Mouse (Mus musculus) heart, embryonic 15.5 days (tissue): ENCODE results near the gene Zfp423. TPM values are rescaled to one million over a fixed set of nuclear protein-coding genes. Genes with fewer than 3 reads are reported as not detected.

Experiments
- ATAC-seq: fragments of 200-750 bp; cut with Nextera tagmentation; replicated peaks from 2 replicates; pipeline ENCODE4 v1.8.0; 2017; ENCODE audit warnings: low read depth, moderate TSS enrichment; ENCODE audit not compliant: insufficient number of reproducible peaks, insufficient read depth, low FRiP score
- H3K27ac ChIP-seq: fragments of 300-500 bp; sonication (generic); 2 replicates; pipeline ENCODE4 v1.5.1; 2015; ENCODE audit warnings: mild to moderate bottlenecking, inconsistent platforms
- H3K27me3 ChIP-seq: fragments of 300-500 bp; sonication (generic); 2 replicates; pipeline ENCODE4 v1.6.1; 2015; ENCODE audit warnings: inconsistent platforms
- H3K36me3 ChIP-seq: fragments of 300-500 bp; sonication (generic); 2 replicates; pipeline ENCODE4 v1.6.1; 2015; ENCODE audit warnings: mild to moderate bottlenecking, inconsistent platforms
- H3K4me1 ChIP-seq: fragments of 300-500 bp; sonication (generic); replicated peaks from 2 replicates; pipeline ENCODE4 v1.6.1; 2015; ENCODE audit warnings: inconsistent platforms
- H3K4me2 ChIP-seq: fragments of 300-500 bp; sonication (generic); 2 replicates; pipeline ENCODE4 v1.6.1; 2015; ENCODE audit warnings: inconsistent platforms, mild to moderate bottlenecking, moderate library complexity
- H3K4me3 ChIP-seq: fragments of 300-500 bp; sonication (generic); 2 replicates; pipeline ENCODE4 v1.5.1; 2015; ENCODE audit warnings: mild to moderate bottlenecking, inconsistent platforms
- H3K9ac ChIP-seq: fragments of 300-500 bp; sonication (generic); 2 replicates; pipeline ENCODE4 v1.6.1; 2015; ENCODE audit warnings: mild to moderate bottlenecking, inconsistent platforms
- H3K9me3 ChIP-seq: fragments of 300-500 bp; sonication (generic); replicated peaks from 2 replicates; pipeline ENCODE4 v1.6.1; 2016; ENCODE audit warnings: inconsistent platforms
- WGBS: fragments of 180-500 bp; shearing (Covaris S2); methylation state at CpG from one replicate; pipeline ENCODE4 v1.1.7; 2015; ENCODE audit warnings: mixed read lengths; 5-methylcytosine and 5-hydroxymethylcytosine counted together
- polyA plus RNA-seq: library from polyadenylated mRNA; unstranded; fragments of >200 nt; fragmentation: Nextera tagmentation; extraction: Ambion mirVana; gene quantifications from 2 replicates; pipeline ENCODE4 v1.2.1, GENCODE M21; 2015

Zfp423 gene
- polyA plus RNA-seq, 1 experiment from 2014 or later, result 3.6 TPM

DNA sequence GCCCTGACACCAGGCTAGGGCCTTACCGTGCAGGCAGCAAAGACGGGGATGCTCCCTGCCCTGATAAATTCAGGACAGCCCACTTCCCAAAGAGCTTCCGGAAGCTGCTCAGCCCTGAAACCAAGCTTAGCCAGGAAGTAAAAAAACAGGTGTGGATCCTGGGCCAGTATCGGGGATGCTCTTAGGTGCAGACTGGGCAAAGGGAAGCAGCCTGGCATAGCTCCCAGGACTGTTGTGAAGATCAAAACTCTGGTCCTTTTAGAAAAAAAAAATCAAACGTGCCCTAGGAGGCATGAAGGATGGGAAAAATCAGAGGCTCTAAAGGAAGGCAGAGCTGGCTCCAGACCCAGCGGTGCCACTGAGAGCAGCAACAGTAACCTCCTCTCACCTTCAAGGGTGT lies 247.4 kb downstream of the Zfp423 start:
- no peaks in the 10 kb centered on the region for H3K9me3 ChIP-seq
- H3K9ac ChIP-seq, result no peak overlapping the region
- 70% methylated on average over 6 of the region's 6 CpGs for WGBS
- no peaks in the 10 kb centered on the region for H3K27me3 ChIP-seq
- H3K4me1 ChIP-seq, result peaks cover 13% of the 10 kb centered on the region
- no peaks in the 10 kb centered on the region for H3K36me3 ChIP-seq
- no peak overlapping the region for H3K4me3 ChIP-seq
- H3K27ac ChIP-seq, result no peak overlapping the region
- no peak for ATAC-seq
- no peak overlapping the region for H3K4me2 ChIP-seq

DNA sequence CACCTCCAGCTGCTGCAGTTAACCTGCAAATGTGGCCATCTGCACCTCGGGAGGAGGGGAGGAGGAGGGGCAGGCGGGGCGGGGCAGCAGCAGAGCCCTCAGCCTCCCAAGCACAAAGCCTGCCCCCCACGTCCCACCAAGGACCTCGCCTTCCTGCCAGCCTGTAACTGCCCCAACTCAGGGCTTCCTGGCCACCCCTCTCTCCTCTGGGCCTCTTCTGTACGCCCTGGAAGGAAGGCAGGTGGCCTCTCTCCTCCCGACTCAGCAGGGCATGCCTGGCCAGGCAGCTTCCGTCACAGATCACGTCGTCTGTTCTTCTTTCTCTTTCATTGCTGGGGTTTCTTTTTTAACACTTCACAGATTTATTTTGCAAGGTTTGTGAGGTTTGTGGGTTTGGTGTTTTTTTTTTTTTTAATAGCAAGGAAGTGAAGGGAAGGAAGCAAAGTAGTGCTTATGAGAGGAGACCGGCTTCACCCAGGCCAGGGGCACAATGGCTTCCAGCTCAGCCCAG lies 251.2 kb downstream of the Zfp423 start:
- Histone ChIP-seq H3K27ac (no peak overlapping the region), H3K9me3 (no peaks in the 10 kb centered on the region), H3K36me3 (no peaks in the 10 kb centered on the region), H3K9ac (no peak overlapping the region), H3K4me1 (peaks cover 6% of the 10 kb centered on the region), H3K4me3 (no peak overlapping the region), H3K4me2 (no peak overlapping the region; the same call in 1 of the 2 replicates), H3K27me3 (no peaks in the 10 kb centered on the region)
- no peak for ATAC-seq
- 25% methylated on average over 11 of the region's 11 CpGs for WGBS

DNA sequence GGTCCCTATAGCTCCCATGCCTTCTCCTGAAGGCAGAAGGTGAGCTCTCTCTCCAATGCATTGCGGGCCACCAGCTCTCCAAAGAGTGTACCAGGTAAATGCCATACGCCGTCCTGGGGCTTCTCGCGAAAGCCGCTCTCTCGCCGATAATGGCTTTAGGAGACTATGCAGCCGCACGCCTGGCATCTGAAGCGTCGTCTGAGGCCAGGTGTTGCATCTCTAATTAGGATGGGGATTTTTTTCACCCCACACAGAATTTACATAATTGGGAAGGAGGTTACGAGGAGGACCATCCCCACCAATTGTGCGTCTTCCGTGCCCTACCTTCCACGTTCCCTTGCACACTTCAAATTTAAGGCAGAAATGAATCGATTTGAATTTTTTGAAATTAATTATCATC lies 252.2 kb downstream of the Zfp423 start:
- WGBS, result 83% methylated on average over 17 of the region's 17 CpGs
- Histone ChIP-seq H3K27ac (no peak overlapping the region), H3K36me3 (no peaks in the 10 kb centered on the region), H3K9me3 (no peaks in the 10 kb centered on the region), H3K4me3 (no peak overlapping the region), H3K27me3 (no peaks in the 10 kb centered on the region), H3K4me1 (peaks cover 12% of the 10 kb centered on the region), H3K4me2 (no peak overlapping the region), H3K9ac (no peak overlapping the region)
- no peak for ATAC-seq

DNA sequence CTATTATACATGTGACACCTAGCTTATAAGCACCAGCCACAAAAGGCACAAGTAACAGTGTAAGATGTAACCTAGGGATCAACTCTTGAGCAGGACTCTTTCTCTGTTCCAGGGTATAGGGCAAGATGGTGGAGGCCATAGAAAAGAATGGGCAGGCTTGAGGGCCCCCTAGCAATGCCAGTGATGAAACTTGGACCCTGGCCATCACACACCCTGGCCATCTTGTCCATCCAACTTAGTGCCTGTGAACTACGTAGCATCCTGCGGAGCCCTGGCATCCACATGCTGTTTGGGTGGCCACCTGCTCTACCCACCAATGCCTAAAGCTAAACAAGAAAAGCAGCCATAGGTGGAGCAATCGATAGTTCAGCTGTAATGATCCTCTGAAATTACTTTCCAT lies 254.6 kb downstream of the Zfp423 start:
- H3K9me3 ChIP-seq, result no peaks in the 10 kb centered on the region
- no peak overlapping the region for H3K4me2 ChIP-seq
- no peak overlapping the region for H3K4me3 ChIP-seq
- H3K4me1 ChIP-seq, result peaks cover 15% of the 10 kb centered on the region
- H3K9ac ChIP-seq, result no peak overlapping the region
- no peak for ATAC-seq
- H3K36me3 ChIP-seq, result no peaks in the 10 kb centered on the region
- H3K27ac ChIP-seq, result no peak overlapping the region
- WGBS, result 95% methylated on average over 3 of the region's 3 CpGs
- no peaks in the 10 kb centered on the region for H3K27me3 ChIP-seq

DNA sequence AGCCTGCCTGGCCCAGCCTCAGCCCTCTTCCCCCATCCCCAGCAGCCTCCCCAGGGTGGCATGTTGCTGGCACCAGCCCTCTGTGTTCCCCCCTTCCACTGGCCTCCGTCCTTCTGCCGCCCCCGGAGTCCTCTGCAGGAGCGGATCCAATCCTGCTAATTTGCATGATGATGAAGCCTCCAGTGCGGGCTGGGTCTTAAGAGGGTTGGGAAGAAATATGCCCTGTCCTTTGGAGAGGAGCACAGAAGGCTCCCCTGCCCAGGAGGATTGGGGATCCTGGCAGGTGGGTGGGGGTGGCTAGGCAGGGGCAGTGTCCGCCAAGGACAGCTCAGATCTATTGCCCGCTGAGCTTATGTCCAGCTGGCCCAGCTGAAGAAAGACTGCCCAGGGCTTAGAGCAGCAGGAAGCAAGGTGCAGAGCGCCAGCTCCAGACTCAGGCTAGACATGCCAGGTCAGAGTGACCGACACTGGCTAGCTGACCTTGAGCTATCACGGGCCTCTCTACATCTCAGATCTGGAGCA lies 256.5 kb downstream of the Zfp423 start:
- Histone ChIP-seq H3K4me2 (no peak overlapping the region), H3K9ac (no peak overlapping the region), H3K27me3 (no peaks in the 10 kb centered on the region), H3K4me3 (no peak overlapping the region), H3K36me3 (no peaks in the 10 kb centered on the region), H3K4me1 (peaks cover 12% of the 10 kb centered on the region), H3K27ac (no peak overlapping the region), H3K9me3 (no peaks in the 10 kb centered on the region)
- no peak for ATAC-seq
- WGBS, result 45% methylated on average over 10 of the region's 10 CpGs

DNA sequence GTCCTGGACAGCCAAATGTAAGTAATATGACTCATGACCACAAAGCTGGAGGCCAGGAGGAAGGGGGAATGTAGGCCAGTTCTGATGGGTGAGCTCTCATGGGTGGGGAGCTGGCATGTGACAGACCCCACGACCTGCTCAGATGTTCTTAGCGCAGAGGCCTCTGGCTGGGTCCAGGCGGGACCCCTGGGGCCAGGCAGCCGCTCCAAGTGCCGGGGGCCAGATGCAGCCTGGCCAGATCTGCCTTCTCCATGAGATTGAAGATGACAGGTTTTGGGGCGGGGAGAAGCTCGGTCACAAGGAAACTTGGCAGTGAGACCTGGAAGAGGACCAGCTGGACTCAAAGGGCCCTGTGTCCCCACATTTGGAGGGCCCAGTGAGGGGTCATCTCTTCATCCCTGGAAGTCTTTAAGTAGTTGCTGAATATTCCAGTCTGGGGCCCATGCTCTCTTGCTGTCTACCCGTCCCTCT lies 257.3 kb downstream of the Zfp423 start:
- H3K4me1 ChIP-seq, result peaks cover 12% of the 10 kb centered on the region
- no peak; the same call in 1 of the 2 replicates for ATAC-seq
- no peak overlapping the region for H3K4me3 ChIP-seq
- H3K4me2 ChIP-seq, result no peak overlapping the region
- H3K9me3 ChIP-seq, result no peaks in the 10 kb centered on the region
- no peak overlapping the region for H3K9ac ChIP-seq
- H3K27ac ChIP-seq, result no peak overlapping the region
- WGBS, result 41% methylated on average over 8 of the region's 8 CpGs
- no peaks in the 10 kb centered on the region for H3K27me3 ChIP-seq
- no peaks in the 10 kb centered on the region for H3K36me3 ChIP-seq

DNA sequence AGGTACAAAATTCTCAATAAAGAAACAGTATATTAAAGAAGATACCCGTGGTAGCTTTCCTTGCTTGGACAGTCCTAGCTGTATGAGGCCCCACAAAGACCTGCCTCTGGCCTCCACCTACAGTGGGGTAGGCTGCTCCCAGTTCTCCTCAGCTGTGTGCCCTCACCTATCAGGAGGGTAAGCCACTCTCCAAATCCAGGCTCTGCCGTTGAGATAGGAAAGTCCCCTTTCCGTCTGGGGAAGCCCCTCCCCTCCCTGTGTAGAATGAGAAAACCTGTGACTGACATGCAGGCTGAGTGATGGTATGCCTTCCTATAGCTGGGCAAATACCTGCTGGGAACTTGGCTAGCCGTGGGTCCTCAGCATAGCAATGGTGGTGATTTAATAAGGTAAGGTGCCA lies 257.8 kb downstream of the Zfp423 start:
- Histone ChIP-seq H3K4me2 (no peak overlapping the region), H3K36me3 (no peaks in the 10 kb centered on the region), H3K27ac (no peak overlapping the region), H3K27me3 (no peaks in the 10 kb centered on the region), H3K9me3 (no peaks in the 10 kb centered on the region), H3K4me3 (no peak overlapping the region), H3K4me1 (peaks cover 12% of the 10 kb centered on the region), H3K9ac (no peak overlapping the region)
- WGBS, result 48% methylated on average over 4 of the region's 4 CpGs
- no peak for ATAC-seq

DNA sequence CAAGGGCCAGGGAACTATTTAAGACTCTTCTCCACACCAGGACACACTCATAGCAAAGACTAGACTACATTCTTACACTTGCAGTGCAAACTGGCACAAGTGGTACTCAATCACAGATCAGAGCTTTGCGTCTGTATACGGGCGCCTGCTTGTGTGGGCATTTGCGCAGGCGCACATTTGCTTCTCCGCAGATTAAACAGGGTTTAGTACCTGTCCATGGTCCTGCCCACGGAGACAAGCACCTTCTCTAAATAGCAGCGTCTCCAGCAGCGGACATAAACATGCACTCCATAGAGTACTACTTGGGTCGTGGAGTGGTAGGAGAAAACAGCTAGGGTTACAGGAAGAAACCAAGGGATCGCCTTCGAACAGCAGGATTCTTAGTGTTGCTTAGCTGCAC lies 259.1 kb downstream of the Zfp423 start:
- WGBS, result 40% methylated on average over 12 of the region's 12 CpGs
- ATAC-seq, result no peak
- Histone ChIP-seq H3K27me3 (no peaks in the 10 kb centered on the region), H3K36me3 (no peaks in the 10 kb centered on the region), H3K9me3 (no peaks in the 10 kb centered on the region), H3K4me3 (no peak overlapping the region), H3K27ac (no peak overlapping the region), H3K9ac (no peak overlapping the region), H3K4me2 (no peak overlapping the region), H3K4me1 (peaks cover 12% of the 10 kb centered on the region)

DNA sequence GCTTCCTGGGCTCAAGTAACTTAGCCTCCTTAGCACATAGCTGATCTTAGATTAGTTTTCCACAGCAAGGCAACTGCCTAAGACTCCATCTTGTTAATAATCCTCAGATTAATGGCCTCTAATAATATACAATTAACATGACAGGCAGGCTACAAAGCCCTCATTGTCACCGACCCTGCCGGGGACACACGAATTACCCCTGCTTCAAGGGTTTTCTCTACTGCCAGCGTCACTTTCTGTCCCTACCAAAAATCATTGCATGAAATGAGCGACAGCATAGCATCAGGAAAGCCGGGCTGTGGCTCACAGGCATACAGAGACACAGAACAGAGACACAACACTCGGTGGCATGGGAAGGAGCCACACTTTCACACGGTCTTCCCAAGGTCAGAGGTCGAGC lies 262.3 kb downstream of the Zfp423 start:
- no peak overlapping the region for H3K9ac ChIP-seq
- no peaks in the 10 kb centered on the region for H3K27me3 ChIP-seq
- no peak for ATAC-seq
- H3K4me1 ChIP-seq, result peaks cover 7% of the 10 kb centered on the region; the same call in 1 of the 2 replicates
- no peaks in the 10 kb centered on the region for H3K9me3 ChIP-seq
- 65% methylated on average over 9 of the region's 9 CpGs for WGBS
- no peak overlapping the region for H3K27ac ChIP-seq
- no peaks in the 10 kb centered on the region for H3K36me3 ChIP-seq
- no peak overlapping the region for H3K4me3 ChIP-seq
- H3K4me2 ChIP-seq, result no peak overlapping the region

DNA sequence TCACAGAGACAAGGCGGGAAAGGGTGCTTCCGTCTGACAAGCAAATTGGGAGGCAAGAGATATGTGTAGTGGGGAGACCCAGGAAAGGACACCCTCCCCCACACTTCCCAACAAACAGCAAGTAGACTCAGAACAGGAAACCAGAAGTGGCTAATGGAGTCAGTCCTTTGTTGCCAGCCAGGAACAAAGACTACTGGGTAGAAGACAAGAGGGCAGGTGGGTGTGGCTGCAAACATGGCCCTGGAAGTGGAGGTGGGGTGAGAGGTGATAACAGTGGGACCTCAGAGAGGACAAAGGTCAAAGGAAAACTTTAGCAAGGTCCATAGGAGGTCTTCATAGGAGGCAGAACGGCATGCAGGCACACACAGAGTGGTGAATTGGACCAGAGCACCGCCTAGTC lies 265.7 kb downstream of the Zfp423 start:
- ATAC-seq, result no peak
- H3K9me3 ChIP-seq, result no peaks in the 10 kb centered on the region
- H3K4me2 ChIP-seq, result no peak overlapping the region
- WGBS, result 60% methylated on average over 4 of the region's 4 CpGs
- H3K36me3 ChIP-seq, result no peaks in the 10 kb centered on the region
- H3K9ac ChIP-seq, result no peak overlapping the region
- H3K27me3 ChIP-seq, result peaks cover 6% of the 10 kb centered on the region; the same call in 1 of the 2 replicates
- no peak overlapping the region for H3K27ac ChIP-seq
- peaks cover 20% of the 10 kb centered on the region for H3K4me1 ChIP-seq
- no peak overlapping the region for H3K4me3 ChIP-seq

DNA sequence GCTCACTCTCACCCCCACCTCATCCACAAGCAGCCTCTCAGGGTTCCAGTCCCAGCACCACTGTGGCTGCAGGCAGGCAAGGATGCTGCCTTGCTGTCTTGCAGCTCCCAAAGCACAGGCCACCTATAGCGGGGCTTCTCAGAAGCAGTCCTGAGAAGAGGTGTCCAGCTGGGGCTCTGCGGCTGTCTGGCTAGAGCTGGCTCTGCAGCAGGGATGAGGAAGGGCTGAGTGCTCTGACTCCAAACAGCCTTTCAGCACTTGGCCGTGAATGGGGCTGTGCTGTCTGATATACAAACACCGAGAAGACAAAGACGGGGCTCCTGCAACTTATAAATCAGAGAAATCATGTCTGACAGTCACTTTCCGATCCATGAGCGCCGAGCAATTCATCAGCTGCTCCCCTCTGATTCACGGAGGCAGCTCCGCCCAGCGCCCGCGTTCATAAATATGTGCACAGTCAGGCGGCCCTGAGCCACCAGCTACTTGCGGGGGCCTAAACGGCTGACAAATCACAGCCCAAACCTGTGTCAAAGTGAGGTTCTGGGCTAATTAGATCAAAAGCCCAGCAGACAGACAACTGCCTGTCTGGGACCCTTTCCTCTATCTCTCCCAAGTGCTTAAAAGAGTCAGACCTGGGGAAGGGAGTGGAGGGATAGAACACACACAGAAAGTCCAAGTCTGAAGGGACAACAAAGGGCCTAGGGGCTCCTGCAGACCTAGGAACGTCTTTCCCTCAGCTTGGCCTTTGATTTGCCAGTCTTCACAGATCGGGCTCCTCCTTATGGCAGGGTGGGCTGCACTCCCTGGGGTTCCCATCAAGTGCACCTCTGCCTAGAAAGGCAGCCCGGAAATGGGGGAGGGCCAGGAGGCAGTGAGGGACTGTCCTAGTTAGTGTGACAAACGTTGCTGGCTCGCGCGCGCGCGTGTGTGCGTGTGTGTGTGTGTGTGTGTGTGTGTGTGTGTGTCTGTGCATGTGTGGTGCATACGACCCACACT lies 269.0 kb downstream of the Zfp423 start:
- H3K4me2 ChIP-seq, result peak overlapping the region; percentile 52
- H3K4me1 ChIP-seq, result peaks cover 28% of the 10 kb centered on the region
- H3K27ac ChIP-seq, result no peak overlapping the region
- H3K4me3 ChIP-seq, result peak overlapping the region; percentile 14; the same call in 1 of the 2 replicates
- WGBS, result 22% methylated on average over 28 of the region's 28 CpGs
- no peak for ATAC-seq
- H3K9me3 ChIP-seq, result no peaks in the 10 kb centered on the region
- no peaks in the 10 kb centered on the region for H3K36me3 ChIP-seq
- H3K9ac ChIP-seq, result no peak overlapping the region
- H3K27me3 ChIP-seq, result peaks cover 6% of the 10 kb centered on the region; the same call in 1 of the 2 replicates
